Mouse (Mus musculus): Measurements from ENCODE around the gene Olfr1228. TPM values are rescaled to one million over a fixed set of nuclear protein-coding genes. Genes with fewer than 3 reads are reported as not detected.

The Olfr1228 gene
- not detected in 2 replicates for polyA plus RNA-seq (2015; fragmentation: Nextera tagmentation; extraction: Ambion mirVana)

- H3K4me3 ChIP-seq (replicated peaks), result no peak within 1 kb of the TSS
- no peak for ATAC-seq
- H3K4me2 ChIP-seq (replicated peaks), result no peak within 1 kb of the TSS
- no peaks in the 10 kb centered on the region for H3K4me1 ChIP-seq (replicated peaks)
- H3K36me3 ChIP-seq, result no peaks in the 10 kb centered on the region
- no peaks in the 10 kb centered on the region for H3K9me3 ChIP-seq
- no peak within 1 kb of the TSS for H3K9ac ChIP-seq (replicated peaks)
- no peak within 1 kb of the TSS for H3K27ac ChIP-seq
- no peaks in the 10 kb centered on the region for H3K27me3 ChIP-seq
Observed at GRCm38 (mm10) chr2:89253962-89254361, at the start of gene Olfr1228. Gene Olfr1228 (minus strand): TSS chr2:89254062.

- no peaks in the 10 kb centered on the region for H3K27me3 ChIP-seq
- H3K9me3 ChIP-seq, result no peaks in the 10 kb centered on the region
- no peak for ATAC-seq
- H3K4me3 ChIP-seq (replicated peaks), result no peak within 1 kb of the TSS
- H3K9ac ChIP-seq (replicated peaks), result no peak within 1 kb of the TSS
- H3K36me3 ChIP-seq, result no peaks in the 10 kb centered on the region
- WGBS, result 96% methylated on average over 1 of the region's 1 CpGs
- no peak within 1 kb of the TSS for H3K4me2 ChIP-seq (replicated peaks)
- H3K27ac ChIP-seq, result no peak within 1 kb of the TSS
- H3K4me1 ChIP-seq (replicated peaks), result no peaks in the 10 kb centered on the region
Observed at GRCm38 (mm10) chr2:89297168-89297567, 43.3 kb upstream of the Olfr1228 start, which contains the start of gene Olfr1230. Gene Olfr1230 (minus strand): TSS chr2:89297268.

- no peak within 1 kb of the TSS for H3K4me3 ChIP-seq (replicated peaks)
- 74% methylated on average over 2 of the region's 2 CpGs for WGBS
- no peaks in the 10 kb centered on the region for H3K27me3 ChIP-seq
- H3K4me1 ChIP-seq (replicated peaks), result no peaks in the 10 kb centered on the region
- ATAC-seq, result no peak
- H3K4me2 ChIP-seq (replicated peaks), result no peak within 1 kb of the TSS
- no peak within 1 kb of the TSS for H3K9ac ChIP-seq (replicated peaks)
- no peak within 1 kb of the TSS for H3K27ac ChIP-seq
- H3K36me3 ChIP-seq, result no peaks in the 10 kb centered on the region
- no peaks in the 10 kb centered on the region for H3K9me3 ChIP-seq
Observed at GRCm38 (mm10) chr2:89287914-89288313, 34.1 kb upstream of the Olfr1228 start, which contains the start of gene Olfr1229. Gene Olfr1229 (minus strand): TSS chr2:89288014.

- ATAC-seq, result no peak
- no peaks in the 10 kb centered on the region for H3K36me3 ChIP-seq
- H3K4me3 ChIP-seq (replicated peaks), result no peak within 1 kb of the TSS
- 72% methylated on average over 2 of the region's 2 CpGs for WGBS
- H3K4me1 ChIP-seq (replicated peaks), result no peaks in the 10 kb centered on the region
- no peaks in the 10 kb centered on the region for H3K9me3 ChIP-seq
- H3K27me3 ChIP-seq, result no peaks in the 10 kb centered on the region
- no peak within 1 kb of the TSS for H3K27ac ChIP-seq
- no peak within 1 kb of the TSS for H3K4me2 ChIP-seq (replicated peaks)
- H3K9ac ChIP-seq (replicated peaks), result no peak within 1 kb of the TSS
Observed at GRCm38 (mm10) chr2:89199948-89200347, 53.9 kb downstream of the Olfr1228 start, which contains the start of gene Olfr1226. Gene Olfr1226 (minus strand): TSS chr2:89200048.

Other genes starting within 250 kb of the Olfr1228 start
- gene Olfr1215, start 247.1 kb downstream of the Olfr1228 start, polyA plus RNA-seq (2015; fragmentation: Nextera tagmentation; extraction: Ambion mirVana), result not detected in 2 replicates
- gene Olfr1216, start 235.7 kb downstream of the Olfr1228 start, polyA plus RNA-seq (2015; fragmentation: Nextera tagmentation; extraction: Ambion mirVana), result not detected in 2 replicates
- gene Olfr1217, start 222.0 kb downstream of the Olfr1228 start, polyA plus RNA-seq (2015; fragmentation: Nextera tagmentation; extraction: Ambion mirVana), result not detected in 2 replicates
- not detected in 2 replicates for gene Olfr1218, start 192.9 kb downstream of the Olfr1228 start, polyA plus RNA-seq (2015; fragmentation: Nextera tagmentation; extraction: Ambion mirVana)
- not detected in 2 replicates for gene Olfr1219, start 170.5 kb downstream of the Olfr1228 start, polyA plus RNA-seq (2015; fragmentation: Nextera tagmentation; extraction: Ambion mirVana)
- not detected in 2 replicates for gene Olfr1220, start 147.2 kb downstream of the Olfr1228 start, polyA plus RNA-seq (2015; fragmentation: Nextera tagmentation; extraction: Ambion mirVana)
- gene Olfr1221, start 136.8 kb downstream of the Olfr1228 start, polyA plus RNA-seq (2015; fragmentation: Nextera tagmentation; extraction: Ambion mirVana), result not detected in 2 replicates
- gene Olfr1222, start 121.0 kb downstream of the Olfr1228 start, polyA plus RNA-seq (2015; fragmentation: Nextera tagmentation; extraction: Ambion mirVana), result not detected in 2 replicates
- not detected in 2 replicates for gene Olfr1223, start 102.5 kb downstream of the Olfr1228 start, polyA plus RNA-seq (2015; fragmentation: Nextera tagmentation; extraction: Ambion mirVana)
- gene Olfr1224-ps1, start 90.0 kb downstream of the Olfr1228 start, polyA plus RNA-seq (2015; fragmentation: Nextera tagmentation; extraction: Ambion mirVana), result not detected in 2 replicates
- gene Olfr1225, start 79.4 kb downstream of the Olfr1228 start, polyA plus RNA-seq (2015; fragmentation: Nextera tagmentation; extraction: Ambion mirVana), result not detected in 2 replicates
- gene Olfr1226, start 54.0 kb downstream of the Olfr1228 start, polyA plus RNA-seq (2015; fragmentation: Nextera tagmentation; extraction: Ambion mirVana), result not detected in 2 replicates
- gene Olfr1229, start 34.0 kb upstream of the Olfr1228 start, polyA plus RNA-seq (2015; fragmentation: Nextera tagmentation; extraction: Ambion mirVana), result not detected in 2 replicates
- not detected in 2 replicates for gene Olfr1230, start 43.2 kb upstream of the Olfr1228 start, polyA plus RNA-seq (2015; fragmentation: Nextera tagmentation; extraction: Ambion mirVana)
- gene Olfr1231, start 53.0 kb upstream of the Olfr1228 start, polyA plus RNA-seq (2015; fragmentation: Nextera tagmentation; extraction: Ambion mirVana), result not detected in 2 replicates
- not detected in 2 replicates for gene Olfr1232, start 75.6 kb upstream of the Olfr1228 start, polyA plus RNA-seq (2015; fragmentation: Nextera tagmentation; extraction: Ambion mirVana)
- gene Olfr1233, start 88.3 kb upstream of the Olfr1228 start, polyA plus RNA-seq (2015; fragmentation: Nextera tagmentation; extraction: Ambion mirVana), result not detected in 2 replicates
- gene Olfr1234, start 110.8 kb upstream of the Olfr1228 start, polyA plus RNA-seq (2015; fragmentation: Nextera tagmentation; extraction: Ambion mirVana), result not detected in 2 replicates
- gene Olfr1238, start 155.6 kb upstream of the Olfr1228 start, polyA plus RNA-seq (2015; fragmentation: Nextera tagmentation; extraction: Ambion mirVana), result not detected in 2 replicates
- not detected in 2 replicates for gene Olfr1239, start 166.3 kb upstream of the Olfr1228 start, polyA plus RNA-seq (2015; fragmentation: Nextera tagmentation; extraction: Ambion mirVana)
- not detected in 2 replicates for gene Olfr1240, start 188.9 kb upstream of the Olfr1228 start, polyA plus RNA-seq (2015; fragmentation: Nextera tagmentation; extraction: Ambion mirVana)
- gene Olfr1241, start 233.1 kb upstream of the Olfr1228 start, polyA plus RNA-seq (2015; fragmentation: Nextera tagmentation; extraction: Ambion mirVana), result not detected in 2 replicates
- not detected in 2 replicates for gene Olfr1242, start 244.3 kb upstream of the Olfr1228 start, polyA plus RNA-seq (2015; fragmentation: Nextera tagmentation; extraction: Ambion mirVana)

All from midbrain, embryonic 13.5 days (tissue).